Comparison of ENCODE assay signal across 12 mouse cellular contexts in genomic region chr1:184644767-184645598, GRCm38 (mm10).
A peak's percentile ranks its signal among the peaks of the same experiment; 100 is the strongest.
DNase-seq lines count a peak whose midpoint lies in the region; ATAC-seq lines count a peak whose summit lies in the region.
"Had no signal": no experiment of that assay in that cellular context is flagged by ENCODE, and none has a peak within 500 bp of the region (broad histone marks: within the 10 kb centered on the region; RNA-seq: fewer than 3 reads in every experiment).

No protein-coding gene starts in this region.

- no peak overlapping the region for H3K4me3 ChIP-seq in midbrain, embryonic 10.5 days
- no peak overlapping the region for H3K4me3 ChIP-seq in midbrain, embryonic 13.5 days (replicated peaks)
- H3K4me3 ChIP-seq in intestine, embryonic 16.5 days (ENCODE audit: low read length), result no peak overlapping the region
- H3K4me3 ChIP-seq: limb, embryonic 15.5 days had no signal

- H3K4me1 ChIP-seq in midbrain, embryonic 10.5 days, result peaks cover 7% of the 10 kb centered on the region; the same call in 1 of the 2 replicates
- 0 out of 2 replicates have a peak, but pooled peaks cover 2% of the 10 kb centered on the region for H3K4me1 ChIP-seq in midbrain, embryonic 13.5 days (replicated peaks)
- H3K4me1 ChIP-seq in intestine, embryonic 16.5 days (ENCODE audit: control insufficient read depth, insufficient read depth, low read length), result peaks cover 6% of the 10 kb centered on the region; the same call in 1 of the 2 replicates
- H3K4me1 ChIP-seq: limb, embryonic 15.5 days had no signal

- no peak for ATAC-seq in midbrain, embryonic 13.5 days
- peak; percentile 91 for ATAC-seq in intestine, embryonic 16.5 days
- ATAC-seq: Patski had no signal

- H3K9ac ChIP-seq in midbrain, embryonic 13.5 days (replicated peaks), result no peak overlapping the region
- no peak overlapping the region for H3K9ac ChIP-seq in intestine, embryonic 16.5 days (ENCODE audit: low read depth, low read length)
- H3K9ac ChIP-seq: limb, embryonic 15.5 days had no signal

- peak overlapping the region; percentile 42; the same call in 1 of the 2 replicates for H3K27ac ChIP-seq in midbrain, embryonic 10.5 days (replicated peaks)
- H3K27ac ChIP-seq in midbrain, embryonic 13.5 days, result no peak overlapping the region
- peak overlapping the region; percentile 12; the same call in 1 of the 2 replicates for H3K27ac ChIP-seq in intestine, embryonic 16.5 days (ENCODE audit: low read length)
- H3K27ac ChIP-seq: limb, embryonic 15.5 days had no signal

- no peaks in the 10 kb centered on the region for H3K27me3 ChIP-seq in midbrain, embryonic 10.5 days (ENCODE audit: low read depth, poor library complexity, severe bottlenecking)
- H3K27me3 ChIP-seq in midbrain, embryonic 13.5 days, result no peaks in the 10 kb centered on the region
- no peaks in the 10 kb centered on the region for H3K27me3 ChIP-seq in intestine, embryonic 16.5 days (replicated peaks; ENCODE audit: control insufficient read depth, insufficient read depth, low read length)

- H3K36me3 ChIP-seq in midbrain, embryonic 10.5 days, result no peaks in the 10 kb centered on the region
- H3K36me3 ChIP-seq in midbrain, embryonic 13.5 days, result no peaks in the 10 kb centered on the region
- H3K36me3 ChIP-seq in intestine, embryonic 16.5 days (ENCODE audit: control insufficient read depth, insufficient read depth, low read length), result no peaks in the 10 kb centered on the region
- H3K36me3 ChIP-seq: limb, embryonic 15.5 days had no signal

- DNase-seq in midbrain, embryonic 10.5 days (ENCODE audit: low spot score), result no peak
- peak; percentile 31 for DNase-seq in embryo, embryonic 11 days
- DNase-seq in spleen, postnatal 36 days (ENCODE audit: low spot score in 2 of 2), result peak; percentile 58 to 77
- DNase-seq in urinary bladder, postnatal 10 days (ENCODE audit: low spot score), result no peak
- no peak for DNase-seq in cerebellum, postnatal 10 days
- no peak for DNase-seq in frontal cortex, postnatal 14 days (ENCODE audit: low spot score in 2 of 2)
- DNase-seq: kidney, postnatal 36 days; right cerebral cortex, postnatal 25 days had no signal

- peaks cover 8% of the 10 kb centered on the region for H3K9me3 ChIP-seq in midbrain, embryonic 10.5 days (replicated peaks)
- H3K9me3 ChIP-seq in midbrain, embryonic 13.5 days, result no peaks in the 10 kb centered on the region
- no peaks in the 10 kb centered on the region for H3K9me3 ChIP-seq in intestine, embryonic 16.5 days (ENCODE audit: control insufficient read depth, low read length)
- H3K9me3 ChIP-seq: limb, embryonic 15.5 days had no signal

- WGBS in midbrain, embryonic 10.5 days, result 56% methylated on average over 9 of the region's 9 CpGs
- 63% methylated on average over 9 of the region's 9 CpGs for WGBS in midbrain, embryonic 13.5 days
- 26% methylated on average over 9 of the region's 9 CpGs for WGBS in intestine, embryonic 16.5 days

- no peak overlapping the region for H3K4me2 ChIP-seq in midbrain, embryonic 13.5 days (replicated peaks)
- H3K4me2 ChIP-seq in intestine, embryonic 16.5 days (ENCODE audit: low read depth, low read length), result no peak overlapping the region
- H3K4me2 ChIP-seq: limb, embryonic 15.5 days had no signal

Comparison
In these comparisons a context has a peak if more than half of its experiments do, and no peak if none do; other contexts are left out.
1. DNase-seq: peak in embryo, embryonic 11 days (single experiment) and spleen, postnatal 36 days (2 of 2); none in midbrain, embryonic 10.5 days (single experiment), urinary bladder, postnatal 10 days (single experiment), cerebellum, postnatal 10 days (0 of 2) and frontal cortex, postnatal 14 days (0 of 2).